Mouse (Mus musculus) retina, postnatal 7 days (tissue): ENCODE data around the gene Slc24a5.
"Not testable (repeated sequence)": the region's sequence is repeated elsewhere in the genome, so short reads cannot be mapped to it uniquely, and the experiment has no call there.

Experiments
- DNase-seq: peaks from one replicate; pipeline ENCODE4 v3.0.0-alpha.2; 2012; ENCODE audit warnings: low read depth, low spot score

Gene Slc24a5

DNA sequence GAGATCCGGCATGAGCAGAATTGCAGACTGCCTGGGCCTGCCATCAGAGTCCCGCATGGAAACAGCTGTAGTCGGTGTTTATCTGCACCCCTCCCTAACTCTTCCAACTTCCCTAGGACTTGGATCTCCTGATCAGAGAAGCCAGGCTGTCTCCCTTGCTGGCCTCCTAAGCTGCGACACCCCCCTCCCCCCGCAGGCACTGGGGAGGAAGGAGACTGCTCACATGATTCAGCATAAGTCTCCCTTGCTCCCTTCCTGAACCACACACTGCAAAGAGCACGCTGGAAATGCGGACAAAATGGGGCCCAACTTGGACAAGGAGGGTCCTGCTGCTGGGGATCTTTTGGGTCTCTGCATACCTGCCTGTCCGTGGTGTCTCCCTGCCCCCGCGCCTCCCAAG lies at the start of gene Slc24a5:
Slc24a5 (plus strand) TSS at position 231 of the 400 bp plus-strand sequence.
- DNase-seq: no peak

DNA sequence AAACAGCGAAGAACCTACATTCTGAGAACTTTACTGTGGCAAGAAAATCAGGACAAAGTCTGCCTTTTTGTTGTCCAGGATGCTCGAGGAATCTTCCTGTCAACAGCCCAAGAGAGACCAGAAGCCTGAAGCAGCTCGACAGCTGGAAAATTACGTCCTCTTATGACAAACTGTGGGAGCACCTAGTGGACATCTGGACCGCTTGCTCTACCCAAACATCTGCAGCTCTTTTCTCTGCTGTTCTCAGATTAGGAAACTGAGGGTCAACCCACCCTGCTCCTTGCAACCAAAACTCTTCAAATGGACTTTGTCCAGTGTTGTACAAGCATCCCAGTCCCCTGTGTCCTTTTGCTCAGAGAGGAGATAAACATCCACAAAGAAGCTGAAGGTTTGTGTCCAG lies 43.5 kb upstream of the Slc24a5 start:
- no peak for DNase-seq

DNA sequence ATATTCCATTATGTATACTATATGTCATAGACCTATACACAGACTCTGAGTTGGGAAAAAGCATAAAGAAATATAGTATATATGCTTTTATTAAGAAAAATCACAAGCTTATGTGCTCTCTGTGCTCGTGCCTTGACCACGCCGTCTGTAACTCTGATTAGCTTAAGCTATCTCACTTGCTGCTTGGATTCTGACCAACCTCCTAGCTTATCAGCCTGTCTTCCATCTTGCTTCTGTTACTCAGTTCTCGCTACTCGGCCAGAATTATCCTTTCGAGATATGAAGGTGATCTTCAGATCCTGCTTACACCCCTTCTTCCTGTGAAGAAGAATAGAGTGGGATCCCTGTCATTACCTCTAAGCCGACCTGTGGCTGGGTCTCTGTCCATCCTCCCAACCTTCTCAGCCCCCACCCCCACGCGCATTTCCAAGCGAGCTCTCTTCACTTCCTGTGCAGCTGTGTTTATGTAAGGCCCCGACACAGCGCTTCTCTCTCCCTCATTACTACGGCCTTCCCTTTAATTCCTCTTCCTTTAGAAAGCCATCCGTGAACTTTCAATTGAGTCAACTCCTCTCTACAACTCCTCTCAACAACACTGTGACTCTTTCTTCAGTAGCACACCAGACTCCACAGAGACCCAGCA lies 41.4 kb upstream of the Slc24a5 start:
- DNase-seq: no peak

DNA sequence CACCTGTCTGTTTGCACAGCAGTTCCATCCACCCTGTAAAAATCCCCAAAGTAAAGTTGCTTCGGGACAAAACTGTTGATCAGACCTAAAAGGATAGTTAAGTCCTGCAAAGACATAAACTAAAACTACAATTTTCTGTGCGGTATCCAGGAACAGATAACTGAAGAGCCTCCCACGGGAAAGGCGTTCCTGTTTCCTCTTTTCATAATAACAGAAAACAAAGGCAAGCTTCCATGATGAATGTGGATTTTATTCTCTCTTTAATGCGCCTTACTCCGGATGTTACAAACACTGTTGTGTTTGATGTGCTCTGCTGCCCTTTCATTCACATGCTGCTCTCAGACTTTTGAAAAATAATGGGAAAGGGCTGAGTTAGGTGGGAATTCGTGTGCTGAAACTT lies 37.3 kb upstream of the Slc24a5 start:
- DNase-seq: no peak

DNA sequence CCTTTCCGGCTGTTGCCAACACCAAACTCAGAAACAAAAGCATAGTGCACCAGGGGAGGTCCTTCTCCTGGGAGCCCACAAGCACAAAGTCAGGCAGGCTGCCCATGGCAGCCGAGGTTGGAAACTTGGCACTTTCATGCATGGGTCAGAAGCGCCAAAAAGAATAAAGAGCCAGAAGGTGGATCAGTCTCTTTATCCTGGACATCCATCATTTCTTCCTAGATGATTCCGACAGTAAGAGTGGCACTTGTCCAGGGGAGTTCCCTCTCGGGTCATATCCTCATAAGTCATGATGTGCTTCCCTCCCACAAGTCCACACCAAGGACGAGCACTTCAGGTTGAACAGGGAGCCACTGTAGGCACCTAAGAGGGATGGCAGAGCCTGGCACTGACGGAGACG lies 36.8 kb upstream of the Slc24a5 start:
- no peak for DNase-seq

DNA sequence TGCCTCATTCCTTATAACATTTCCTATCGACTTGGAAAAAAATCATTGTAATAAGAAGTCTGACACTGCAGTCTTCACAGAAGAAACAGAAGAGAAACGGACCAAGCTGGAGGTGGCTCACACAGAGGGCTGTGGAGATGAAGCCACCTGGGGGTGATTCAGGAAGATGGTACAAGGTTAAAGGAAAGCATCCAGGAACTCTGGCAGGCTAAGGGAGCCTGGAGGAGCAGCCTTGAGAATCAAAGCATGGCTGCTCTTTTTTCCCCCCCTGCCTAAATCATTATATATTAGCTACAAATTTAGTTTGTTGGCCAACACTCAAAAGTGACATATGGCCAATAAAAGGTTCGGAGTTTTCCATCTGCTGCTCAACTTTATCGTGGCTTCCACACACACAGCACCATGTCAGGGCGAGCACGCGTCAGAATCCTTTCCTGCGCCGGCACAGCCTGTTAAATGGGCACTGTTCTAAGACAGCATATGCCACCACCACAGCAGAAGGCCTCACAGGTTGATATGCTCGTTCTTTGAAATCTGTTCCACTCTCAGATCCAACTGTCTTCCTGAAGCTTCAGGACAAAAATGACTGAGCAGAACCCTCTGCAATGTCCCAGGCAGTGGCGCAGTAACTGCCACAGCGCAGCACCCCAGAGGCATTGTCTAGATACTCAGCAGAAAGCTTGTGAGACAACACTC lies 36.2 kb upstream of the Slc24a5 start:
- no peak for DNase-seq

DNA sequence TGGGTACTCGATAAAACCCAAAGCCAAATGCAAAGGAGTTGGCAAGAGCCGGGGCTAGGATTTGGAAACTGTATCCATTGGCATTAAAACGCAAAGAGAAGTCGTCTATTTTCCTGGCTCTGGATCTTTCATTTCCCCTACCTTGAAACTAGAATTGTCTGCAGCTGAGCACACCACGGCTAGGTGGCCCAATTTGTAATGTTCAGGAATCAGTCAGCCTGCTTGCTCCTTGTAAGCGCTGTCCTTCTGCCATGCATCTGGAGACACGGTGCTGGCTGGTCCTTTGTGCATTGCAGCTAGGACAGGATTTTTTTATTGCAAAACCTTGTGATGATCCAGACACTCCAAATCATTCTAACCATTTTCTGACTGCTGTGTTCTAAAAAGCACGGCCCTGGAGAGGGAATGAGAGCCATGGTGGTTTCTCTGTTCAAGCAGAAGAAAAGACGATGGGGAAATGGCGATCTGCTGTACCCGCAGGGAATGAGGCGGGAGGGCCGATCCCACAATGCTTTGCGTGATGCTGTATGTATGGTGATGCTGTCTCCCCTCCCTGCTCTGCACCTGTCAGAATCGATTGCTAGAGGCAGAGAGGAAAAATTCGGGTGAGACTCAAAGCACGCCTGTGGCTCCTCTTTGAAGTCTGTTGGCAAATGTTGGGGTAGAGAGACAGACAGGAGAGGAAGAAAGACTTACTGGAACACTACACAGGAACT lies 35.5 kb upstream of the Slc24a5 start:
- no peak for DNase-seq

DNA sequence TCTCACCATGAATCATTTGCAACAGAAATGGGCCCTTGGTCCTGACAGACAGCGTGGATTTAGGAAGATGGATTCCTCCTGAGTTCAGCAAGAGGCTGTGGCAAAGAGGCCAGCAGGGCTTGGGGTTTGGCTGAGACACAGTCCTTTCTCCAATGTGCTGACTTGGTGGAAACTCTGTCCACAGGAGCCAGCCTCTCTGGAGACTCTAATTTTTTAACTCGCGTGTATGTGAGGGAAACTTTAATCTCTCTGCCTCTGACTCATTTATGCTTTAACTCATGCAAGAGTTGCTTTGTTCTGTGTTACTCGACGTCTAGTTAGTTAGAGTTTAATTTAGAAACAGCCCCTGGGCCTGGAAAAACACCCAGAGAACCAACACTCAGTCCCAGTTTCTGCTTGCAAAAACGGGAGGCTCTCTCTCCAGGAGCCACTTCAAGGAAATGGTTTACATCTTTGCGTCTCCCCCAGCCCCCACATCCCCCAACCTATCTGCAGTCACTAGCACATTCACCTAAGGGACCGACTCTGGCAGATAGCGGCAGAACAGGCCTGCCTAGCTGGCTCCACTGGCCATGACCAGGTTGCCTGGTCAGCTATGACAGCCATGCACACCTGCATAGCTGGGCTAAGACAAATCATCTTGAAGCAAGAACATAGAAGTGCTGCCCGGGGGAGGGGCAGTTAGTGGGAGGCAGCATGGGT lies 34.7 kb upstream of the Slc24a5 start:
- DNase-seq: no peak

DNA sequence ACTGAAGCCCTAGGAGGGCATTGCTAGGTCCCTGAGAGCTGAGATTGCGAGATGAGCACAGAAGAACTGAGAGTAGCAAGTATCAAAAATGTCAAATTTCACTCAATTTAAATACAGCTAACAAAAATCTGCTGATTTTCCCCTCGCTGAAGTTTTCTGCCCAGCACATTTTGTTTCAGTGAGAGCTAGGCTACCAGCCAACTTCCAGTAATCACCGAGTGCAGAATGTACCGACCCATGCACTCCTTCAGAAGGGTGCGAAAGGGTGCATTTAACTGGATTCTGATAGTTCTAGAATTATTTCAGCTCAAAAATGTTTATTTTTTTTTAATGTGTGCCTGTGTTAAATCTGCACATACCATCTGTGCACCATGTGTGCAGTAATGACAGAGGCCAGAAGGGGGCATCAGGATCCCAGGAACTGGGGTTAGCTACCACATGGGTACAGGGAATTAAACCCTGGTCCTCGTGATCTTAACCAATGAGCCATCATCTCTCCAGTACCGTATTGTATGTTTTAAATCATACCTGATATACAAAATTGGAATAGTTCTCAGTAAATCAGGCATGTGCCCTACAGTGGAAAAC lies 12.5 kb upstream of the Slc24a5 start:
- DNase-seq: no peak

DNA sequence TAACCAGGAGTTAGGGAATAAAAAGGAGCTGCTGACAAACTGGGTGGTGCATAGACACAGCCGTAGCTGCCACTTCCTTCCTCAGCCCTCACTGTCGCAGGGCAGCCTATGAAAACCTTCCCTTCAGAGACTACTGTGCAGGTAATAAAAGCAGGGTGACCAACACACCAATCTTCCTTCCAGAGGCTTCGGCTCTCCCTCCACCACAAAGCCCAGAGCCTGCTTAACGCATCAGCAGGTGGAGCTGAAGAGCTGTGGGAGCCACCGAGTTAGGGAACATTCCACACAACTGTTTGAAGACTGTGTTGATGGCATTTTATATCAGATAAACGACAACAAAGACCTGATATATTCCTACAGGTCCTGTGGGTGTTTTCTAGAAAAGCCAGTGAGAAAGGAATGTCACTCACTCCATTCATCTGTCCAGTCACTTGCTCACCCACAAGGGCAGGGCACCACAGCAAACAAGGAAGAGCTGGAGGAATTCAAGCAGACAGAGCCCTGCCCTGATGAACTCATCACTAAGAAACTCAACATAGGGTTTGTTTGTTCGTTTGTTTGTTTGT lies 10.6 kb upstream of the Slc24a5 start:
- peak; percentile 11 for DNase-seq

DNA sequence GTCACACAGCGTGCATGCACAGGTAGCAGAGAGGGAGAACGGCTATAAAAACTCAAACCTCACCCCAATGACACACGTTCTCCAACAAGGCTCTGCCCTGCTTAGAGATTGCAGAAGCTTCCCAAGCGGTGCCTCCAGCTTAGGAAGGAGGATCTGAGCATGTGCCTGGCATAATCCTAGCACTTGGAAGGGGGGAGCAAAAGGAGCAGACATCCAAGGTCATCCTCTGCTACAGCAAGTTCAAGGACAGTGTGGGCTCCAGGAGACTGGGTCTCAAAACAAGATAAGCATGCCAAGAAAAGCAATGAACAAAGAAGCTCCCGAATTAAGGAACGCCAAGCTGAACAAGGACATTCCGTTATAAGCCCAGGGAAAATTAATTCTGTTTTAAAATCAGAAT lies 6.5 kb upstream of the Slc24a5 start:
- DNase-seq: no peak

DNA sequence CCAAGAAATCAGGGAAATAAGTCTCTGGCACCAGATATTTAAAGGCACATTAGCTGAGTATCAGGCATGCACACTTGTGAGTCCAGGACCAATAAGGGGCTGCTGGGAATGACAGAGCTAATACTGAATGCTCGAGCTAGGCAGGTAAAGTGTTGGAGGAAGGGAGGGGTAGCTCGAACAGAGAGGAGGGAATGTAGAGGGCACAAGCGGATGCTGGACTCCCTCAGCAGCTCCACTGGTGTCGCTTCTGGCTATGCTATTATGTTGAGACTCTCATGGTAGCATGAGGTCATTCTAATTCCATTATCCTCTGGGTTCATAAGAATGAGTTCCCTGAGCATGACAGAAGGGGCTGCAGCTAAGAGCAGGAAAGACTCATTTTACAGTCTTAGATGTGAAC lies 5.0 kb upstream of the Slc24a5 start:
- no peak for DNase-seq

DNA sequence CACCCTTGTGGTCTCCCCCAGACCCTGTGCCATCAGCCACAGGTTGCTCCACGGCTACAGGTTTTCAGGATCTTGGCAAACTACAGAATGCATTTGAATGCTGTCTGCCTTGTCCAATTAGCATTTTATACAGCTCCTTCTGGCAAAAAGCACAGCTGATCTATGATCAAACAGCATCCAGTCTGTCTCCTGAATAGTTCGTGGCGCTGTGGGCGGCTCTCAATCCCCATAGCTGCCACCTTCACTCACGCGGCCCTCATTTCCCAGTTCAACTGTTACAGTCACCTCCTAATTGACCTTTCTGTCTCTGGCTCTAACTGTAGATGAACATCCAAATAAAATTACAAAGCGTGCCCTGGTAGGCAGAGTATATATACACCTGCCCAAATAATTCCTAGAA lies 551 bp upstream of the Slc24a5 start:
- no peak for DNase-seq

DNA sequence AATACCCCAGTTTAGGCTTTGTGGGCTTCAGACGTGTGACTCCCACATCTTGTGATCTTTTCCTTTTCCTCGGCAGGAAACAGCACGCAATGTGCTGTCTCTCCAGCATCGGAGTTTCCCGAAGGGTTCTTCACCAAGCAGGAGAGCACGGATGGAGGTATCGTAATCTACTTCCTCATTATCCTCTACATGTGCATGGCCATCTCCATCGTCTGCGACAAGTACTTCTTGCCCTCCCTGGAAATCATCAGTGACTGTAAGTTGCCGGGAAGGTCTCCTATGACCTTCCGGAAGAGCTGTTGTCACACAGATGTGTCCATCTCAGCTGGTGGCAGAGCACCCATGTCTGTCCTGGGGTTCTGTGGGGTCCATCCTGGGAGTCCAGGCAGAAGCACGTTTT lies 772 bp downstream of the Slc24a5 start:
- no peak for DNase-seq

DNA sequence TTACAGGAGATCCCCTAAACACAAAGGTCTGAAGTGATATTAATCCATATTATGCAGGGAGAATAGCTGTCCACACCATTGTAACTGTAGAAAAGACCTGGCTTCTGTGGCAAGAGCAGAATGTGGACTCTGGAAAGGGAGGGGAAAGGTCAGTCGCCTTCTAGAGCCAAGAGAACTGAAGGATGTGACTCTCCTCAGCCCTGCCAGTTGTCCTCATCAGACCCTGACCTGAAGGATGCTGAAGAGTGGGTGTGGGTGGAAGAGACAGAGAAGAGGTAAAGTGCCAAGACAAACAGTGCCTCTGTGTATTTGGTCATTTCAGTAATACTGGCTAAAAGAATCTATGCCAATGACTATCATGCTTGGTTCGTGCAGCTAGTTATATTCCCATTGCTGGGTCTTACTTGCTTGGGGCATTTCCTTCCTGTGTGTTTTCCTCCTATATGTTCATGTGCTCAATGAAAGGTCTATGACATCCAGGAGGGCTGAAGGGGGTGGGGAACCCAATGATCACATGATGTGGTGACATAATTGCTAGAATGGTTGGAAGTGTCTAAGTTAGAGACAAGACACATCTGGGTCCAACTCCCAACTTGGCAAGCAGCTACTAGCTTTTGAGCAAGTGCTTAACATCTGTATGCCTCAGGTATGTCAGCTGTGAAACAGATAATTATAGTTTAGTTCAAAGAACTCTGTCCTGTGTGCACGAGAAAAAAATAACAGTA lies 5.3 kb downstream of the Slc24a5 start:
- no peak for DNase-seq

DNA sequence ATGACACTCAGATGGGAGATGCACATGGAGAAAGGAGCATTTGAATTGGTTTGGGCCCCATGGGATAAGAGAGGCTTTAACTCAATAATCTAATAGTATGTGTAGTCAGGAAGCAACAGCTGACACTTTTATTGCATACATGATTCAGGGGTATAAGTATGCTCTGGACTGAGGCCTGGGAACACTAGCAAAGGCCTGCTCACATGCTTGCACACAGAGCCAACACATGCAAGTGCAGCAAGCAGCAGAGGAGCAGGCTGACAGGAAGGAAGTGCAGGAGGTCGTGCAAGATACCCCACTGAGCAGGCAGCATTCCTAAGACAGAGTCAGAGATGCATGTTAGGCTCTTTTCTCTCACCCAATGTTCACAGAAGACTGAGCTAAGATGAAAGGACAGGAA lies 16.0 kb downstream of the Slc24a5 start:
- DNase-seq: no peak

DNA sequence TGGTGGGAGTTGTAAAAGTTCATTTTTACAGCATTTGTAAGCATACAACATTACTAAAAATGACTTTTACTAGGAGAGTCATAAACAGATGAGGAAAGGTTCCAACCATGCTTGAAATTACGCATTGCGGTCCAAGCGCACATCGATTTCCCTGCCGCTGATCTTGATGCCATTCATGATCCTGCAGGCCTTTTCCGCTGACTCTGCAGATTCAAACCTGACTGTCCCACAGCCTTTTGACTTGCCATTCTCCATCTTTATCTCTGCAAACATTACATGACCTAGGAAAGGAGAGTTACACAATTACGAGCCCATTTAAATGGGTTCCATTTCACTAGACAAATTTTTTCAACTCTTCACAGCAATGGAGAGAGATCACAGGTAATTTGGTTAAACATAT lies 20.8 kb downstream of the Slc24a5 start:
- DNase-seq: no peak

DNA sequence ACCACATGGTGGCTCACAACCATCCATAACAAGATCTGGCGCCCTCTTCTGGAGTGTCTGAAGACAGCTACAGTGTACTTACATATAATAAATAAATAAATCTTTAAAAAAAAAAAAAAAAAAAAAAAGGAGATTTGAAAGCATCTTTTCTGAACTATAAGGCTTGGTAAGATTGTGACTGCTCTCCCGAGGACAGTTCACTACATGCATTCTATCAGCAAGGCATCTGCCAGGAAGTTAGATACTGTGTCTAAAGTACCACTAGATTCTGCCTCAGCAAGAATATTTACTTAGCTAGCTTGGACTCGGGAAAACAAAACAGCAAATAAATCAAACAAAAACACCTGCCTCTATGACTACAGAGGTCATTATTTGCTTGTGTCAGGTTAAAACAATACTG lies 24.2 kb downstream of the Slc24a5 start:
- DNase-seq: not testable (repeated sequence)

DNA sequence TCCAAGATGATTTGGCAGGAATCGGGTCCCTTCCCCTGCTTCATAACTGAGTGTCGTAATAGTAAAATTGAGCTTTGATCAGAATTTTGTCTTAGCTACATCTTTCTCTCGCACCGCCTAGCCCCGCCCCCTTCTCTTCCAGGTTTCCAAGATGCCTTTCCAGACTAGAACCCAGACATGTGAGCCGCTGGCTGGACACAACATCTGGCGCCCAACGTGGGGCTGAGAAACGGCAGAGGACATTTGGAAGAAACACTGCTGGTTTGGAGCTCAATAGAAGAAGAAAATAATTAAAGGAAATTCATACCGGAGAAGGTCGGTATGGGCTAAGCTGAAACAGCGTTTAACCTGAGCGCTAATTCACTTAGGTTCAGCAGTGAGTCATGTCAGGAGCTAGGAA lies 36.6 kb downstream of the Slc24a5 start:
- not testable (repeated sequence) for DNase-seq

DNA sequence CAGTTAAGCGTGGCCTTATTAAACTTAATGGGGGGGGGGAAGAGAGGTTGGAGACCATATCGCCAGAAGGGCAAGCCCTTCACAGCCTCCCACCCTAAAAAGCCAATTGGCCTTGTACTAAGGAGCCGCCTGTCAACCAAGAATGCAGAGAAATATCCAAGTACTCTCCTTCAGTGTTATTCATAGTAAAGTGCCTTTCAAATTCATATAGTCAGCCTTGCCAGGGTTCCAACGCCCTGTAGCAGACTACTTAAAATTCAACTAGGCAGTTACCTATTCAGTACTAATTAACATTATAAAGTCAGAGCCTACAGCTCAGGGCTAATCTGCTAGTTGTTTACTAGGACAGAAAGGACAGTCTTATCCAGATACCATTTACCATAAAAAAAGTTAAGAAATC lies 38.6 kb downstream of the Slc24a5 start:
- not testable (repeated sequence) for DNase-seq
